Mouse (Mus musculus): ENCODE measurements around the gene Usp24. TPM values are rescaled to one million over a fixed set of nuclear protein-coding genes. Genes with fewer than 3 reads are reported as not detected.

Gene Usp24
- polyA plus RNA-seq, 1 experiment from 2014 or later, result 5.4 TPM

DNA sequence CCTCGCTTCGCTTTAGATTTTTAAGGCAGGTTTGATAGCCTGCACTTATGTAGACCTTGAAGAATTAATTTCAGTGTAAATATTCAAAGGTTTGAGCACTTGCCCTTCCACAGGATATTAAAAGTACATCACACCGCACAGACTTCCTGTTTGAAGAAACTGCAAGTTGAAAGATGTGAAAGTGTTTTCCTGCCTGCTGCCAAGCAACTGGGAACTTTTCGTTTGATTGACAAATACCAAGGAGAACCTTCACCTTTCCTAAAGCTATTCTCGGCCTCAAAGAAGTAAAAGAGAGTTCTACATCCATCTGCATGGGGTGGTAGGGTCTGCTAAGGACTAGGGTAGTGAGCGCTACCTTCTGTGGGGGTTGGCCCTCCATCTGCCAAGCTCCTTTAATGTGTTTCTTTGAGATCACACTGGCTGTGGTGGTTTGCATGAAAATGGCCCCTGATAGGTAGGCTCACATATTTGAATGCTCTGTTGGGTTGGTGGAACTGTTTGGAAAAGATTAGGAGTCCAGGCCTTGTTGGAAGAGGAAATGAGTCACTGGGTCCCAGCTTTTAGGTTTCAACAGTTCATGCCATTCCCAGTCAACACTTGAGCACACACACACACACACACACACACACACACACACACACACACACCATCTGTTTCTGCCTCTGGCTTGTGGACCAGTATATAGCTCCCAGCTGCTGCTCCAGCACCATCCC, 22.5 kb upstream of the Usp24 start:
- Histone ChIP-seq H3K36me3 (ENCODE audit: control insufficient read depth, insufficient read depth, low read length) (no peaks in the 10 kb centered on the region), H3K4me1 (ENCODE audit: control insufficient read depth, insufficient read depth, low read length) (no peaks in the 10 kb centered on the region), H3K4me2 (ENCODE audit: low read depth, low read length) (no peak overlapping the region), H3K27me3 (ENCODE audit: control insufficient read depth, insufficient read depth, low read length) (no peaks in the 10 kb centered on the region), H3K27ac (ENCODE audit: low read length) (no peak overlapping the region), H3K9me3 (replicated peaks; ENCODE audit: control insufficient read depth, low read length) (no peaks in the 10 kb centered on the region), H3K9ac (ENCODE audit: low read length) (no peak overlapping the region), H3K4me3 (replicated peaks; ENCODE audit: low read length) (no peak overlapping the region)
- WGBS, result 73% methylated on average over 6 of the region's 6 CpGs
- no peak for ATAC-seq (ENCODE audit: insufficient read depth, low FRiP score)

DNA sequence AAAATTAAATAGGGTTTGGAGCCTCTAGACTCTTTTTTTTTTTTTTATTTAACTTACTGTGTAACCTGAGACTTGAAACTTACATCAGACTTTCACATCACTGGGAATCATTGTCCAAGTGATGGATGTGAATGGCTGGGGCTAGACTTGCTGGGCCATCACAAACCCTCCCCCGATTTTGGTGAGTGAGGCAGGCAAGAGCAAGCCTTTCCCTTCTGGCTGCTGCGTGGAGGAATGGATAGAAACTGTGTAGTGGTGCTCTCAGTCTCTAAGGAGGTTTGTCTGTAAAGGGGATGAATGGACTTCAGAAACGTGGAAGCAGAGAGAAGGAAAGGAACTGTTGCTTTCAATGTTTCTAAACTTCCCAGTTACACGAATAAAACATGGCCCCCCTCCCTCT, 20.3 kb upstream of the Usp24 start:
- H3K4me2 ChIP-seq (ENCODE audit: low read depth, low read length), result no peak overlapping the region
- WGBS, result 33% methylated on average over 4 of the region's 4 CpGs
- no peaks in the 10 kb centered on the region for H3K27me3 ChIP-seq (ENCODE audit: control insufficient read depth, insufficient read depth, low read length)
- H3K27ac ChIP-seq (ENCODE audit: low read length), result no peak overlapping the region
- no peaks in the 10 kb centered on the region for H3K36me3 ChIP-seq (ENCODE audit: control insufficient read depth, insufficient read depth, low read length)
- H3K4me1 ChIP-seq (ENCODE audit: control insufficient read depth, insufficient read depth, low read length), result no peaks in the 10 kb centered on the region
- no peak for ATAC-seq (ENCODE audit: insufficient read depth, low FRiP score)
- no peaks in the 10 kb centered on the region for H3K9me3 ChIP-seq (replicated peaks; ENCODE audit: control insufficient read depth, low read length)
- H3K9ac ChIP-seq (ENCODE audit: low read length), result no peak overlapping the region
- no peak overlapping the region for H3K4me3 ChIP-seq (replicated peaks; ENCODE audit: low read length)

DNA sequence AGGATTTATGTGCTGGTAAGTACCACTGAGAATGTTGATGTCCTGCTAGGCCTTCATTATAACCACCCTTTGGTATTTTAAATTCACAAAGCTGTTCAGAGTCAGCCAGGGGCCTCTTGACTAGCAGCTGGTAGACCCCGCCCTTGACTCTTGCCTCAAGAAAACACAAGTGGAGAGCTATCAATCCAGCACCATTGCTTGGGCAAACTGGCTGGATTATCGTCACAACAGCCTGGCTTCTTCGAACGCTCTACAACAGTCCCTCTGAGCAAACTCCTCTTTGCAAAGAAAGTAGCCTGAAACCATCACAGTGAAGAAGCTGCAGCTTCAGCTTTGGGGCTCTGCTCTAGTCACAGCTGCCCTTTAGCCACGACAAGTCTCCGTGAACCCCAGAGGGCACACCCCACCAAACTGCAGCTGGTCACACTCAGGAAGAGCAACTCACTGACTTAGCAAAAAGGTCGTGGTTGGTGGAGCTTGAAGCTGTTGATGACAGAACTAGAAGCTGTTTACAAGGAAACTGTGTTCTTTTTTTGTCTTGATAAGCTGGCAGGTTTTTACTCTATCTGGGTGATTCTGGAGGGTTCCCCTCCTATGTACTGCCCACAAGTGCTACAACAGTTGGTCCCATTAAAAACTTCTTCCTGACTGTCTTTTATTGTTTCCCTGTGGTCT, 19.5 kb upstream of the Usp24 start:
- no peaks in the 10 kb centered on the region for H3K27me3 ChIP-seq (ENCODE audit: control insufficient read depth, insufficient read depth, low read length)
- H3K9me3 ChIP-seq (replicated peaks; ENCODE audit: control insufficient read depth, low read length), result no peaks in the 10 kb centered on the region
- no peak overlapping the region for H3K4me2 ChIP-seq (ENCODE audit: low read depth, low read length)
- 88% methylated on average over 7 of the region's 7 CpGs for WGBS
- no peak overlapping the region for H3K27ac ChIP-seq (ENCODE audit: low read length)
- H3K4me3 ChIP-seq (replicated peaks; ENCODE audit: low read length), result no peak overlapping the region
- no peak for ATAC-seq (ENCODE audit: insufficient read depth, low FRiP score)
- no peaks in the 10 kb centered on the region for H3K4me1 ChIP-seq (ENCODE audit: control insufficient read depth, insufficient read depth, low read length)
- no peaks in the 10 kb centered on the region for H3K36me3 ChIP-seq (ENCODE audit: control insufficient read depth, insufficient read depth, low read length)
- H3K9ac ChIP-seq (ENCODE audit: low read length), result no peak overlapping the region

DNA sequence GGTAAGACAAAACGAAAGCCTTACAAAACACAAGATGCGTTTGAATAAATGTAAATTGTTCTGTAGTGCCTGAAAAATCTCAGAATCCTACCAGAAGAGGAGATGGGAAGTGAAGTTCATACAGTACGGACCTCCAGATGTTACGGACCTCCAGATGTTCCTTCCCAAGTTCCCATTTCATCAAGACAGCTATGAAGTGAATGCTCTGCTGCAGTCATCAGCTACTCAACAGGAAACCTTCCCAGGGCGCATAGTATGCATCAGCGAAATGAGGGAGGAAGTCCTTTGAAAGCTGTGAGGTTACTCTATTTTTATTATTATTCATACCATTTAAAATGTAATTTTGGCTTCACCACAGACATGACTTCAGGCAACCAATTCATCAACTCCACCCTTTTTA, 14.7 kb upstream of the Usp24 start:
- ATAC-seq (ENCODE audit: insufficient read depth, low FRiP score), result no peak
- no peaks in the 10 kb centered on the region for H3K27me3 ChIP-seq (ENCODE audit: control insufficient read depth, insufficient read depth, low read length)
- no peaks in the 10 kb centered on the region for H3K36me3 ChIP-seq (ENCODE audit: control insufficient read depth, insufficient read depth, low read length)
- H3K27ac ChIP-seq (ENCODE audit: low read length), result no peak overlapping the region
- H3K9ac ChIP-seq (ENCODE audit: low read length), result no peak overlapping the region
- no peak overlapping the region for H3K4me3 ChIP-seq (replicated peaks; ENCODE audit: low read length)
- no peak overlapping the region for H3K4me2 ChIP-seq (ENCODE audit: low read depth, low read length)
- 62% methylated on average over 6 of the region's 6 CpGs for WGBS
- no peaks in the 10 kb centered on the region for H3K4me1 ChIP-seq (ENCODE audit: control insufficient read depth, insufficient read depth, low read length)
- no peaks in the 10 kb centered on the region for H3K9me3 ChIP-seq (replicated peaks; ENCODE audit: control insufficient read depth, low read length)

DNA sequence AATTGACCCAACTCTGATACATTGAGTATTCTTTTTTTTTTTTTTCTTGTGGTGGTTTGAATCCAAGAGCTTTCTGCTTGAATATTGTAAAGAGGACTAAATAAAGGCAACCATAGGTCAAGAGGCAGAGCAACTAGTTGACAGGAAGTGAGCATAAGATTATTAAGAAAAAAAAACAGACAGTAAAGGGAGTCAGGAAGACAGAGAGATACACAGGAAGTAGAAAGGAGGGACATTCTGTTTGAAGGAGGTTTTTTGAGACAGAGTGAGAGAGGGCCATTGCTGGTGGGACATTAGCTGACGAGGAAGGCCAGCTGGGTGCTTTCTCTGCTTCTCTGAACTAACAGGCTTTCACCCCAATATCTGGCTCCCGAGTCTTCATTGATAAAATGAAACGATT, 7.9 kb upstream of the Usp24 start:
- 87% methylated on average over 3 of the region's 3 CpGs for WGBS
- no peaks in the 10 kb centered on the region for H3K9me3 ChIP-seq (replicated peaks; ENCODE audit: control insufficient read depth, low read length)
- H3K36me3 ChIP-seq (ENCODE audit: control insufficient read depth, insufficient read depth, low read length), result no peaks in the 10 kb centered on the region
- no peak overlapping the region for H3K4me3 ChIP-seq (replicated peaks; ENCODE audit: low read length)
- no peaks in the 10 kb centered on the region for H3K4me1 ChIP-seq (ENCODE audit: control insufficient read depth, insufficient read depth, low read length)
- no peak overlapping the region for H3K27ac ChIP-seq (ENCODE audit: low read length)
- no peak overlapping the region for H3K9ac ChIP-seq (ENCODE audit: low read length)
- no peak for ATAC-seq (ENCODE audit: insufficient read depth, low FRiP score)
- no peaks in the 10 kb centered on the region for H3K27me3 ChIP-seq (ENCODE audit: control insufficient read depth, insufficient read depth, low read length)
- no peak overlapping the region for H3K4me2 ChIP-seq (ENCODE audit: low read depth, low read length)

DNA sequence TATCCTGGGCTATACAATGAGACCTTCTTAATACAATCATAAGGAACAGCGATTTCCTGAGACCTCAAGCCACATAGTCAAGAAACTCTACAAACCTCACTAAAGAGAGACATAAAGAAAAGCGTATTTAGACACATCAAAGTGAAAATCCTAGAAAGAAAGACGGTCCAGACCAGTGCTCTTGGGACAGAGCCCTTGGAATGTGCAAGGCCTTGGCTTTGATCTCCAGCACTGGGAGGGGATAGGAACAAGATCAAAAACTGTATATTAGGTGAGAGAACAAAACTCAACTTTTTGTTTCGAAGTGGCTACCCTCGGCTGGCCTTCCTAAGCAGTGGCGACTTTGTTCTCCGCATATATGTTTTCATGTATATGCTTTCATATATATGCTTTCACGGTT, 3.4 kb upstream of the Usp24 start:
- no peak for ATAC-seq (ENCODE audit: insufficient read depth, low FRiP score)
- no peaks in the 10 kb centered on the region for H3K9me3 ChIP-seq (replicated peaks; ENCODE audit: control insufficient read depth, low read length)
- no peak overlapping the region for H3K27ac ChIP-seq (ENCODE audit: low read length)
- 86% methylated on average over 8 of the region's 8 CpGs for WGBS
- H3K27me3 ChIP-seq (ENCODE audit: control insufficient read depth, insufficient read depth, low read length), result no peaks in the 10 kb centered on the region
- no peaks in the 10 kb centered on the region for H3K36me3 ChIP-seq (ENCODE audit: control insufficient read depth, insufficient read depth, low read length)
- H3K4me3 ChIP-seq (replicated peaks; ENCODE audit: low read length), result no peak overlapping the region
- no peak overlapping the region for H3K9ac ChIP-seq (ENCODE audit: low read length)
- peaks cover 13% of the 10 kb centered on the region; the same call in 1 of the 2 replicates for H3K4me1 ChIP-seq (ENCODE audit: control insufficient read depth, insufficient read depth, low read length)
- no peak overlapping the region for H3K4me2 ChIP-seq (ENCODE audit: low read depth, low read length)

DNA sequence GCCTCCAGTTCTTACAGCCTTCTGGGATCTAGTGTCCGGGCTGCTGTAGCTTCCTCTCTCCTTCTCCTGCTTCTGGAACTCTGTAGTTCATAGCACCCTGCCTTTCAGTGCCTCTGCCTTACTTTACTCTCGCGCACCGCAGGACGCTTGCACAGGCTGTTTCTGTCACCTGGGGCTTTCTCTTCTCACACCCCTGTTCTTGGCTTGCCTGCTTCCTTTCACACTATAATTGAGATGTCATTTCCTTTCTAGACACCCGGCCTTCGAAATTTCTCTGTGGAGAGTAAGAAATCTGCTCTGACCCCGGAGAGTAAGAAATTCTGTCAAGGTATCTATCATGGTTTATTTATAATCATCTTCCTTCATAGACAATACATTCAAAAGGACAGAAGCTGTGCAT, 2.9 kb upstream of the Usp24 start:
- H3K9me3 ChIP-seq (replicated peaks; ENCODE audit: control insufficient read depth, low read length), result no peaks in the 10 kb centered on the region
- ATAC-seq (ENCODE audit: insufficient read depth, low FRiP score), result no peak
- no peak overlapping the region for H3K9ac ChIP-seq (ENCODE audit: low read length)
- H3K4me3 ChIP-seq (replicated peaks; ENCODE audit: low read length), result no peak overlapping the region
- peaks cover 18% of the 10 kb centered on the region for H3K4me1 ChIP-seq (ENCODE audit: control insufficient read depth, insufficient read depth, low read length)
- H3K36me3 ChIP-seq (ENCODE audit: control insufficient read depth, insufficient read depth, low read length), result no peaks in the 10 kb centered on the region
- WGBS, result 84% methylated on average over 8 of the region's 8 CpGs
- H3K27me3 ChIP-seq (ENCODE audit: control insufficient read depth, insufficient read depth, low read length), result no peaks in the 10 kb centered on the region
- no peak overlapping the region for H3K4me2 ChIP-seq (ENCODE audit: low read depth, low read length)
- H3K27ac ChIP-seq (ENCODE audit: low read length), result no peak overlapping the region

DNA sequence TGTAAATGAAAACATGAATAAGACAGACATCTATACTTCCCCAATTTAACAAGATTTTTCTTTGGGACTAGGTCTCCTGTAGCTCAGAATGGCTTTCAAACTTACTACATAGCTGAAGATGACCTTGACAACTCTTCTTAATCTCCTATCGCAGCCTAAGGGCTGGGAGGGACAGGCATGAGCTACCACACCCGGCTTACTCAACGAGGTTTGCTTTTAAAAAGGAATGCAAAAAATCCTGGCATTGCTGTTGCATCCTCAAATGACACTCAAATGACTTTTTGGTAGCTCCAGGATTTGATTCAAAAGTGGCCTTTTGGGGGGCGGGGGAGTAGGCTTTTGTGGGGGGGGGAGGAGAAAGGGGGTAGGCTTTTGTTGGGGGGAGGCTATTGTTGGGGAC, 2.1 kb upstream of the Usp24 start:
- Histone ChIP-seq H3K27me3 (ENCODE audit: control insufficient read depth, insufficient read depth, low read length) (no peaks in the 10 kb centered on the region), H3K4me2 (ENCODE audit: low read depth, low read length) (no peak overlapping the region), H3K4me3 (replicated peaks; ENCODE audit: low read length) (no peak overlapping the region), H3K9ac (ENCODE audit: low read length) (no peak overlapping the region), H3K9me3 (replicated peaks; ENCODE audit: control insufficient read depth, low read length) (no peaks in the 10 kb centered on the region), H3K27ac (ENCODE audit: low read length) (no peak overlapping the region), H3K4me1 (ENCODE audit: control insufficient read depth, insufficient read depth, low read length) (peaks cover 24% of the 10 kb centered on the region), H3K36me3 (ENCODE audit: control insufficient read depth, insufficient read depth, low read length) (no peaks in the 10 kb centered on the region)
- ATAC-seq (ENCODE audit: insufficient read depth, low FRiP score), result no peak
- 47% methylated on average over 4 of the region's 4 CpGs for WGBS

DNA sequence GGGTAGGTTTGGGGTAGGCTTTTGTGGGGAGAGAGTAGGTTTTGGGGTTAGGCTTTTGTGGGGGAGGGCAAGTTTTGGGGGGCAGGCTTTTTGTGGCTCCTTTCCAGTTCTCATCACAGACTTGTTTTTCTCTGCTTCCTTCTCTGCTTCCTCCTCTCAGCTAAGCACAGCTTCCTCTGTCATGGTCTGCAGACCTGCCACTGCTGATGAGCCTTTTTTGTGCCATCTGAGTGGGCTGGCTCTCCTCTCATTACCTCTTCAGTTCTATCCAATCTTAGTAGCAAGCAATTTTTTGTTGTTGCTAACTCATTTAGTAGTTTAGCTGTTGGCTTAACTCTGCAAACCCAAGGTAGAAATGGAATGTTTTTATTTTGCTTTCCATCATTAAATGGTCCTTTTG, 1.7 kb upstream of the Usp24 start:
- Histone ChIP-seq H3K4me1 (ENCODE audit: control insufficient read depth, insufficient read depth, low read length) (peaks cover 24% of the 10 kb centered on the region), H3K27me3 (ENCODE audit: control insufficient read depth, insufficient read depth, low read length) (no peaks in the 10 kb centered on the region), H3K36me3 (ENCODE audit: control insufficient read depth, insufficient read depth, low read length) (no peaks in the 10 kb centered on the region), H3K4me3 (replicated peaks; ENCODE audit: low read length) (no peak overlapping the region), H3K4me2 (ENCODE audit: low read depth, low read length) (no peak overlapping the region), H3K27ac (ENCODE audit: low read length) (no peak overlapping the region), H3K9me3 (replicated peaks; ENCODE audit: control insufficient read depth, low read length) (no peaks in the 10 kb centered on the region), H3K9ac (ENCODE audit: low read length) (no peak overlapping the region)
- ATAC-seq (ENCODE audit: insufficient read depth, low FRiP score), result no peak

All from stomach, embryonic 16.5 days (tissue).